Mouse (Mus musculus) ES-E14 (cell line): ENCODE measurements at regions not wholly inside any gene's neighbourhood (a gene's known extent, or its start where the extent isn't known, plus 50 kb on each side); places are given as distances from the start of the nearest gene placed in this dataset.

Experiments used
- MAFK ChIP-seq: IDR thresholded peaks from 2 replicates; pipeline ENCODE4 v1.6.1; 2014; ENCODE audit warnings: mild to moderate bottlenecking, low read depth, low read length, inconsistent platforms; ENCODE audit not compliant: insufficient read depth
- ZNF384 ChIP-seq: IDR thresholded peaks from 2 replicates; pipeline ENCODE4 v1.6.1; 2012; ENCODE audit warnings: low read depth, low read length, inconsistent platforms

- TF ChIP-seq MAFK (no peak), ZNF384 (no peak)
Measured at GRCm38 (mm10) chr3:18524011-18524410, 575.8 kb downstream of the Cypt12 start.
